Mouse (Mus musculus) lung, postnatal 0 days (tissue): ENCODE results near the gene Ambp. TPM values are rescaled to one million over a fixed set of nuclear protein-coding genes. Genes with fewer than 3 reads are reported as not detected.

ENCODE experiments used
- ATAC-seq: fragments of 200-750 bp; cut with Nextera tagmentation; 2 replicates; pipeline ENCODE4 v1.8.0; 2017; ENCODE audit warnings: moderate library complexity
- DNase-seq: peaks from one replicate; pipeline ENCODE4 v3.0.0-alpha.2; 2016; ENCODE audit warnings: low spot score
- H3K27ac ChIP-seq: fragments of 300-500 bp; sonication (generic); 2 replicates; pipeline ENCODE4 v1.5.1; 2014; ENCODE audit warnings: antibody characterized with exemption, mild to moderate bottlenecking, low read length, mixed read lengths
- H3K27me3 ChIP-seq: fragments of 300-500 bp; sonication (generic); replicated peaks from 2 replicates; pipeline ENCODE4 v1.6.1; 2014; ENCODE audit warnings: low read length, mixed read lengths; ENCODE audit not compliant: insufficient read depth
- H3K36me3 ChIP-seq: fragments of 300-500 bp; sonication (generic); 2 replicates; pipeline ENCODE4 v1.6.1; 2014; ENCODE audit warnings: low read length, mixed read lengths; ENCODE audit not compliant: insufficient read depth
- H3K4me1 ChIP-seq: fragments of 300-500 bp; sonication (generic); 2 replicates; pipeline ENCODE4 v1.6.1; 2014; ENCODE audit warnings: antibody characterized with exemption, low read depth, low read length, mixed read lengths; ENCODE audit not compliant: insufficient read depth
- H3K4me2 ChIP-seq: fragments of 300-500 bp; sonication (generic); replicated peaks from 2 replicates; pipeline ENCODE4 v1.6.1; 2014; ENCODE audit warnings: low read depth, mild to moderate bottlenecking, low read length, moderate library complexity, mixed read lengths
- H3K4me3 ChIP-seq: fragments of 300-500 bp; sonication (generic); 2 replicates; pipeline ENCODE4 v1.5.1; 2014; ENCODE audit warnings: low read depth, low read length
- H3K9ac ChIP-seq: fragments of 300-500 bp; sonication (generic); replicated peaks from 2 replicates; pipeline ENCODE4 v1.6.1; 2014; ENCODE audit warnings: low read depth, mild to moderate bottlenecking
- H3K9me3 ChIP-seq: fragments of 300-500 bp; sonication (generic); 2 replicates; pipeline ENCODE4 v1.6.1; 2016; ENCODE audit warnings: low read length, mixed read lengths
- CTCF ChIP-seq: IDR thresholded peaks from 2 replicates; pipeline ENCODE4 v1.5.1; 2016; ENCODE audit warnings: antibody characterized with exemption, mild to moderate bottlenecking
- EP300 ChIP-seq: IDR thresholded peaks from 2 replicates; pipeline ENCODE4 v1.6.1; 2016; ENCODE audit warnings: antibody characterized with exemption, mild to moderate bottlenecking, control low read depth
- WGBS: fragments of 180-500 bp; shearing (Covaris S2); extraction: QIAGEN DNeasy Blood & Tissue Kit; methylation state at CpG from one replicate; pipeline ENCODE4 v1.1.7; 2014; 5-methylcytosine and 5-hydroxymethylcytosine counted together
- polyA plus RNA-seq: library from polyadenylated mRNA; unstranded; fragments of >200 nt; fragmentation: Nextera tagmentation; extraction: Ambion mirVana; gene quantifications from 2 replicates; pipeline ENCODE4 v1.2.1, GENCODE M21; 2015

Ambp gene
- polyA plus RNA-seq, 1 experiment from 2014 or later = 0.33 TPM

- H3K27me3 ChIP-seq = no peaks in the 10 kb centered on the region
- no peak overlapping the region for H3K27ac ChIP-seq
- TF ChIP-seq EP300 = no peak
- TF ChIP-seq CTCF = peak; percentile 97
- no peaks in the 10 kb centered on the region for H3K9me3 ChIP-seq
- no peak overlapping the region for H3K9ac ChIP-seq
- DNase-seq = peak; percentile 94
- no peaks in the 10 kb centered on the region for H3K4me1 ChIP-seq
- H3K4me2 ChIP-seq = no peak overlapping the region
- H3K4me3 ChIP-seq = no peak overlapping the region
- WGBS = 9% methylated on average over 5 of the region's 5 CpGs
- no peaks in the 10 kb centered on the region for H3K36me3 ChIP-seq
- peak; percentile 88 for ATAC-seq
These were observed 4.5 kb upstream of the Ambp start for GRCm38 (mm10) chr4:63158961-63159592.

DNA sequence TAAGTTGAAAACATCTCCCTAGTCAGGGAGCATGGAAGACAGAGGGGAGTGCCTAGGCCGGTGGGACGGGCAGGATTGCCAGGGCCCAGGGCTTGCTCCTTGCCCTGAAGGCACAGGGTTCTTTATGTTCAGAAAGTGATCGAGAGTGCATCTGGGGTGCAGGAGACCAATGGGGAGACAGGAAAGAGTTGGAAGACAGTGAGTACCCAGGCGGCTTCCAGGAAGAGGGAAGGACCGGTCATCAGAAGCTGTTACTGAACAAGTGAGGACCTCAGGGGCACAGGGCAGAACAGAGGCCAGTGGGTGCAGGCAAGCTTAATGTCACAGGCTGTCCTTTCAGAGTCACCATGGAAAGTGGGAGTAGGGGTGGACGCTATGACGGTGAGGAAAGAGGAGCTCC, 3.6 kb upstream of the Ambp start:
- Histone ChIP-seq H3K4me2 (no peak overlapping the region), H3K27ac (no peak overlapping the region), H3K27me3 (no peaks in the 10 kb centered on the region), H3K9ac (no peak overlapping the region), H3K4me3 (no peak overlapping the region), H3K9me3 (no peaks in the 10 kb centered on the region), H3K4me1 (no peaks in the 10 kb centered on the region), H3K36me3 (no peaks in the 10 kb centered on the region)
- no peak for TF ChIP-seq EP300
- TF ChIP-seq CTCF = no peak
- ATAC-seq = no peak
- 82% methylated on average over 7 of the region's 7 CpGs for WGBS
- DNase-seq = no peak

DNA sequence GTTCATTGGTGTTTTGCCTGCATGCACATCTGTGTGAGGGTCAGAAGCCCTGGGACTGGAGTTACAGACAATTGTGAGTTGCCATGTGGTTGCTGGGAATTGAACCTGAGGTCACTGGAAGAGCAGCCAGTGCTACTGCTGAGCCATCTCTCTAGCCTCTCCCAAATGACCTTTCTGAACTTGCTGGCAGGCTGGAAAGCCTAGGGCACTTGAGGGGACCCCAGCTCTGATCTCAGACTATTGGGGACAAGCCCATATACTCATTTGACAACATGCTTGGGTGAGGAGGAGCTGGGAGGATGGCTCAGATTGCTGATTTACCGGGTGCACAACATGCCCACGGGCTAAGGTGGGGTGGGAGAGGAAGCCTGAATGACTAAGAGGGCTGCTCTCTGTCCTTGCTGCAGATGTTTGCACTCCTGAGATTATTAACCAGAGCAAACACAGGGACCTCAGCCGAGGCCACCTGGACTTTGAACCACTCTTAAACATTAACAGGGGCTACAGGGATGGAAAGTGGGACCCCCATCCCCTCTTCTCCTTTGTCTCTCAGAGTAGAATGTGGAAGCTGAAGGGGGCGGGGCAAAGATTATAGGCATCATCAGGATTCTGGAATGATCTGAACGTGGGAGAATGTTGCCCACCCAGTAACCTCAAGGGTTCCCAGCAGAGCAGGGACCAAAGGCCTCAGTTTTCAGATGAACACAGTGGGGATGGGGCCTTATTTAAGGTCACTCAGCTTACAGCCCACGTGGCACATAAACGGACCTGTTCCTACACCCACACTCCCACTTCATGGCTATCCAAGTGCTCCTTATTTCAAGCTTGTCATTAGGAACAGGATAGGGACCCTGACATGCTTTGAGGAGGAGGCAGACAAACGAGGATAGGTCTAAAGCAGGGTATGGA, 2.4 kb upstream of the Ambp start:
- Histone ChIP-seq H3K4me1 (no peaks in the 10 kb centered on the region), H3K4me3 (no peak overlapping the region), H3K36me3 (no peaks in the 10 kb centered on the region), H3K4me2 (no peak overlapping the region), H3K9ac (no peak overlapping the region), H3K9me3 (no peaks in the 10 kb centered on the region), H3K27me3 (no peaks in the 10 kb centered on the region), H3K27ac (no peak overlapping the region)
- 40% methylated on average over 8 of the region's 8 CpGs for WGBS
- DNase-seq (peak; percentile 15), ATAC-seq (no peak)
- no peak for TF ChIP-seq CTCF
- TF ChIP-seq EP300 = no peak

- no peak for DNase-seq
- H3K9me3 ChIP-seq = no peaks in the 10 kb centered on the region
These were observed 997 bp upstream of the Ambp start for GRCm38 (mm10) chr4:63155596-63155995.

DNA sequence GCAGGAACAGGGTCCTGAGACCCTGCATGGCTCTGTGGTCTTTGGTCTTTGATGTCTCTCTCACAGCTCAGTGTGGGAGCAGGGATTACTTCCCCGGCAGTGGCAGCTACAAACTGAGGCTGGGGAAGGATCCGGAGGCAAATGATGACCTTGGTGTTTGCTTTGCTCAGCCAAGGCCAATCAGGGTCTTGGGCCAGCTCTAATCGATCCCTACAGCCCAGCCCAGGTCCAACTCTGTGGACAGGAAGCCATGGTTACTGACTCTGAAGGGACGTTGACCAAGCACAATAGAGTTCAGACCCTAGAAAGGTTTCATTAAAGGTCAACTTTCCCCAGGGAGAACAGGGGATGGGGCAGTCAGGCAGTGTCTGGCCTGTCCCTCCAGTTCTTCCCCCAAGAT, 571 bp downstream of the Ambp start:
- no peaks in the 10 kb centered on the region for H3K9me3 ChIP-seq
- no peak overlapping the region for H3K4me2 ChIP-seq
- no peak overlapping the region for H3K4me3 ChIP-seq
- H3K4me1 ChIP-seq = no peaks in the 10 kb centered on the region
- ATAC-seq = no peak
- H3K36me3 ChIP-seq = no peaks in the 10 kb centered on the region
- no peaks in the 10 kb centered on the region for H3K27me3 ChIP-seq
- no peak overlapping the region for H3K9ac ChIP-seq
- DNase-seq = no peak
- H3K27ac ChIP-seq = no peak overlapping the region
- TF ChIP-seq EP300 = no peak
- no peak for TF ChIP-seq CTCF
- 43% methylated on average over 4 of the region's 4 CpGs for WGBS

More at GRCm38 (mm10) chr4:63155596-63155995, 997 bp upstream of the Ambp start:
- Histone ChIP-seq H3K27ac (no peak overlapping the region), H3K9ac (no peak overlapping the region), H3K27me3 (no peaks in the 10 kb centered on the region), H3K4me1 (no peaks in the 10 kb centered on the region), H3K36me3 (no peaks in the 10 kb centered on the region), H3K4me3 (no peak overlapping the region), H3K4me2 (no peak overlapping the region)
- no peak for ATAC-seq
- TF ChIP-seq EP300 (no peak), CTCF (no peak)
- 46% methylated on average over 2 of the region's 2 CpGs for WGBS

GRCm38 (mm10) chr4:63151127-63151526, 3.5 kb downstream of the Ambp start:
- 85% methylated on average over 6 of the region's 6 CpGs for WGBS
- DNase-seq (no peak), ATAC-seq (no peak)
- H3K9me3 ChIP-seq = no peaks in the 10 kb centered on the region
- no peaks in the 10 kb centered on the region for H3K4me1 ChIP-seq
- no peak overlapping the region for H3K4me2 ChIP-seq
- no peak overlapping the region for H3K27ac ChIP-seq
- no peaks in the 10 kb centered on the region for H3K36me3 ChIP-seq
- no peak overlapping the region for H3K9ac ChIP-seq
- no peak for TF ChIP-seq EP300
- TF ChIP-seq CTCF = no peak
- no peak overlapping the region for H3K4me3 ChIP-seq
- no peaks in the 10 kb centered on the region for H3K27me3 ChIP-seq
